Mouse (Mus musculus): ENCODE measurements around the gene Cdkn2aip.
A peak's percentile ranks its signal among the peaks of the same experiment; 100 is the strongest.

GRCm38 (mm10) chr8:47742372-47742771 is 28.6 kb upstream of the Cdkn2aip start:
- TF ChIP-seq CTCF (IDR thresholded peaks at IDR 0.05; ENCODE audit: low read depth), result peak; percentile 26; the same call in 1 of the 2 replicates
- TF ChIP-seq EP300 (optimal IDR thresholded peaks at IDR 0.05), result no peak
